Mouse (Mus musculus) ovary, adult 2 months (tissue): ENCODE results near the gene Mboat7. TPM values are rescaled to one million over a fixed set of nuclear protein-coding genes. Genes with fewer than 3 reads are reported as not detected.

Source experiments
- polyA plus RNA-seq: library from polyadenylated mRNA; depleted of rRNA; stranded (reverse); fragments of >200 nt; gene quantifications from 2 replicates; pipeline ENCODE4 v1.2.3, GENCODE M21; 2012; rRNA removed

Mboat7 gene
- polyA plus RNA-seq = 95.4 and 98.2 TPM in 2 replicates

GRCm38 (mm10) chr7:3692987-3693808 is at the start of gene Mboat7:
Gene Mboat7, minus strand, starts transcription at chr7:3693523.

GRCm38 (mm10) chr7:3720268-3720667 is 26.9 kb upstream of the Mboat7 start, which contains the start of gene Pirb:
Gene Pirb, minus strand, starts transcription at chr7:3720391.

GRCm38 (mm10) chr7:3703879-3704441 is 10.6 kb upstream of the Mboat7 start, which contains the start of gene Rps9:
Gene Rps9, plus strand, starts transcription at chr7:3703993.

GRCm38 (mm10) chr7:3692382-3692986 is 839 bp downstream of the Mboat7 start, which contains the start of gene Tsen34:
Gene Tsen34, plus strand, starts transcription at chr7:3692863.

GRCm38 (mm10) chr7:3677342-3677741 is 16.0 kb downstream of the Mboat7 start, which contains the start of gene Tmc4:
Gene Tmc4, minus strand, starts transcription at chr7:3677553.

GRCm38 (mm10) chr7:3665215-3666114 is 27.9 kb downstream of the Mboat7 start, which contains the start of gene Leng1:
Gene Leng1, minus strand, starts transcription at chr7:3665840.

GRCm38 (mm10) chr7:3644672-3645487 is 48.4 kb downstream of the Mboat7 start, which contains the start of gene Cnot3:
Gene Cnot3, plus strand, starts transcription at chr7:3645268.

GRCm38 (mm10) chr7:3629543-3630477 is 63.5 kb downstream of the Mboat7 start, which contains the start of the genes Tfpt and Prpf31:
Gene Tfpt, minus strand, starts transcription at chr7:3629929.
Gene Prpf31, plus strand, starts transcription at chr7:3629985.

Other genes with a start within 250 kb of the Mboat7 start
- gene Tarm1, start 190.9 kb downstream of the Mboat7 start, polyA plus RNA-seq = not detected in 2 replicates
- 0.66 and 1.5 TPM in 2 replicates for gene Oscar, start 77.4 kb downstream of the Mboat7 start, polyA plus RNA-seq
- gene Ndufa3, start 76.2 kb downstream of the Mboat7 start, polyA plus RNA-seq = 174 and 275 TPM in 2 replicates
- gene Tfpt, start 63.6 kb downstream of the Mboat7 start, polyA plus RNA-seq = 7.0 and 8.9 TPM in 2 replicates
- 48.3 and 48.8 TPM in 2 replicates for gene Prpf31, start 63.5 kb downstream of the Mboat7 start, polyA plus RNA-seq
- 70.9 and 95.3 TPM in 2 replicates for gene Cnot3, start 48.3 kb downstream of the Mboat7 start, polyA plus RNA-seq
- 4.2 and 4.5 TPM in 2 replicates for gene Leng1, start 27.7 kb downstream of the Mboat7 start, polyA plus RNA-seq
- 50.6 and 58.5 TPM in 2 replicates for gene Tmc4, start 16.0 kb downstream of the Mboat7 start, polyA plus RNA-seq
- 210 and 216 TPM in 2 replicates for gene Tsen34, start 660 bp downstream of the Mboat7 start, polyA plus RNA-seq
- gene Rps9, start 10.5 kb upstream of the Mboat7 start, polyA plus RNA-seq = 2,155 and 3,536 TPM in 2 replicates
- gene Pirb, start 26.9 kb upstream of the Mboat7 start, polyA plus RNA-seq = 10.0 and 10.1 TPM in 2 replicates
- 0.15 and 0.29 TPM in 2 replicates for gene Gm15448, start 132.2 kb upstream of the Mboat7 start, polyA plus RNA-seq
- gene Pira2, start 151.5 kb upstream of the Mboat7 start, polyA plus RNA-seq = 0.48 and 0.53 TPM in 2 replicates
- 0.46 and 1.2 TPM in 2 replicates for gene Gm14548, start 204.6 kb upstream of the Mboat7 start, polyA plus RNA-seq
- 0.70 and 0.89 TPM in 2 replicates for gene Lilra6, start 222.0 kb upstream of the Mboat7 start, polyA plus RNA-seq